Mouse (Mus musculus) hindbrain, embryonic 14.5 days (tissue): Measurements from ENCODE around the gene Tcf7l2. TPM values are rescaled to one million over a fixed set of nuclear protein-coding genes. Genes with fewer than 3 reads are reported as not detected.

Experiments
- ATAC-seq: fragments of 200-750 bp; cut with Nextera tagmentation; 2 replicates; pipeline ENCODE4 v1.8.0; 2017; ENCODE audit warnings: moderate number of reproducible peaks, mild to moderate bottlenecking, moderate TSS enrichment, moderate library complexity; ENCODE audit not compliant: low FRiP score
- DNase-seq: peaks from one replicate; pipeline ENCODE4 v3.0.0-alpha.2; 2015; ENCODE audit warnings: low spot score
- H3K27ac ChIP-seq: fragments of 300-500 bp; sonication (generic); 2 replicates; pipeline ENCODE4 v1.5.1; 2014; ENCODE audit warnings: mild to moderate bottlenecking, moderate library complexity
- H3K27me3 ChIP-seq: fragments of 300-500 bp; sonication (generic); 2 replicates; pipeline ENCODE4 v1.6.1; 2014; ENCODE audit warnings: mild to moderate bottlenecking, low read length, mixed read lengths; ENCODE audit not compliant: control insufficient read depth, insufficient read depth
- H3K36me3 ChIP-seq: fragments of 300-500 bp; sonication (generic); replicated peaks from 2 replicates; pipeline ENCODE4 v1.6.1; 2014; ENCODE audit not compliant: control insufficient read depth, insufficient read depth
- H3K4me1 ChIP-seq: fragments of 300-500 bp; sonication (generic); replicated peaks from 2 replicates; pipeline ENCODE4 v1.6.1; 2014; ENCODE audit warnings: antibody characterized with exemption, low read length, mixed read lengths; ENCODE audit not compliant: control insufficient read depth, insufficient read depth
- H3K4me2 ChIP-seq: fragments of 300-500 bp; sonication (generic); replicated peaks from 2 replicates; pipeline ENCODE4 v1.6.1; 2014; ENCODE audit warnings: mild to moderate bottlenecking, moderate library complexity
- H3K4me3 ChIP-seq: fragments of 300-500 bp; sonication (generic); replicated peaks from 2 replicates; pipeline ENCODE4 v1.5.1; 2014; ENCODE audit warnings: mild to moderate bottlenecking, low read length
- H3K9ac ChIP-seq: fragments of 300-500 bp; sonication (generic); 2 replicates; pipeline ENCODE4 v1.6.1; 2014
- H3K9me3 ChIP-seq: fragments of 300-500 bp; sonication (generic); 2 replicates; pipeline ENCODE4 v1.6.1; 2016; ENCODE audit warnings: low read length; ENCODE audit not compliant: control insufficient read depth
- WGBS: fragments of 180-500 bp; shearing (Covaris S2); extraction: QIAGEN DNeasy Blood & Tissue Kit; methylation state at CpG from one replicate; pipeline ENCODE4 v1.1.7; 2014; 5-methylcytosine and 5-hydroxymethylcytosine counted together
- polyA plus RNA-seq: library from polyadenylated mRNA; unstranded; fragments of >200 nt; fragmentation: Nextera tagmentation; extraction: Ambion mirVana; gene quantifications from 2 replicates; pipeline ENCODE4 v1.2.1, GENCODE M21; 2014

Tcf7l2 gene
- polyA plus RNA-seq, 1 experiment from 2014 or later, result 24.0 TPM

DNA sequence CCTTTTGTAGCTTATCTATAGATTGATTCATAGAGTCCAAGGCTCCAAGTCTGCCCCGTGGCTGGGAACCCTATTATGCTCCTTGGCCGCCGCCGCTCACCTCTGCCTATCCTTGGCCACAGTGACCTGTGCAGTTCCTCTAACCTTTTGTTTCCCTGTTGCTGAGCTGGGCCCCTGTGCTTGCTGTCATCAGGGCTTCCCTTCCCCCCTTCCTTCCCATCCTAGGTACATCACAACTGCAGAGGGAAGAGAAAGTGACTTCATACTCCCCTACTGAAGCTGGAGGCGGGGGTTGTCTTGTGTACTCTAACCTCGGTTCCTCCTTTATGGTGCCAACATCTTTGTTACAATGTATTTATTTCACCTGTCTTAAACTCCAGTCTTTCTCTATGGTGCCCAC, 50.3 kb downstream of the Tcf7l2 start:
- ATAC-seq (no peak), DNase-seq (no peak)
- H3K27me3 ChIP-seq, result no peaks in the 10 kb centered on the region
- no peaks in the 10 kb centered on the region for H3K36me3 ChIP-seq
- peaks cover 8% of the 10 kb centered on the region; the same call in 1 of the 2 replicates for H3K4me1 ChIP-seq
- H3K27ac ChIP-seq, result no peak overlapping the region
- no peak overlapping the region for H3K4me2 ChIP-seq
- no peak overlapping the region for H3K4me3 ChIP-seq
- no peaks in the 10 kb centered on the region for H3K9me3 ChIP-seq
- WGBS, result 88% methylated on average over 6 of the region's 6 CpGs
- no peak overlapping the region for H3K9ac ChIP-seq

- Histone ChIP-seq H3K9ac (no peak overlapping the region), H3K27me3 (no peaks in the 10 kb centered on the region), H3K4me2 (no peak overlapping the region), H3K4me1 (peaks cover 8% of the 10 kb centered on the region; the same call in 1 of the 2 replicates), H3K9me3 (no peaks in the 10 kb centered on the region), H3K27ac (no peak overlapping the region), H3K36me3 (no peaks in the 10 kb centered on the region), H3K4me3 (no peak overlapping the region)
- WGBS, result 70% methylated on average over 5 of the region's 5 CpGs
- no peak for ATAC-seq
- DNase-seq, result no peak
These were observed 51.0 kb downstream of the Tcf7l2 start for GRCm38 (mm10) chr19:55792571-55792970.

DNA sequence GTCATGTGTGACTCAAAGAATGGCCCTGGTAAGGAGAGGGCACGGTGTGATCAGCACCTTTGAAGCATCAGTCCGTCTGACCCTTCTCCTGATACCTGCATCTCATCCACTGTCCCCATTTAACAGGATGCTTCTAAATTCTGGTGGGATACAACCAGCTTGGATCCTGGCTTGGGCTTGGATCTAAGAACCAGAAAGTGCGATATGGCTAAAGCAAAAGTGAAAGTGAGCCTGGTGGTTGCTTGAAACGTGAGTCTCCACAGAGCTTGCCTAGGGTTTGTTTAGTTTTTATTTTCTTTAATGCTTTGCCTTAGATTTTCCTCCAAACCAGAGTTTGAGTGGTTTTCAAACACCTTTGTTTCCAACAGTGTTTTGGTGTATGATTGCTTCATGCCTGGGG, 51.4 kb downstream of the Tcf7l2 start:
- Histone ChIP-seq H3K9me3 (no peaks in the 10 kb centered on the region), H3K4me1 (peaks cover 8% of the 10 kb centered on the region; the same call in 1 of the 2 replicates), H3K4me3 (no peak overlapping the region), H3K27me3 (no peaks in the 10 kb centered on the region), H3K27ac (no peak overlapping the region), H3K9ac (no peak overlapping the region), H3K36me3 (no peaks in the 10 kb centered on the region), H3K4me2 (no peak overlapping the region)
- DNase-seq (no peak), ATAC-seq (no peak)
- WGBS, result 83% methylated on average over 4 of the region's 4 CpGs

- Histone ChIP-seq H3K27me3 (no peaks in the 10 kb centered on the region), H3K36me3 (no peaks in the 10 kb centered on the region), H3K9ac (no peak overlapping the region), H3K27ac (no peak overlapping the region), H3K4me3 (no peak overlapping the region), H3K4me2 (no peak overlapping the region), H3K9me3 (no peaks in the 10 kb centered on the region), H3K4me1 (no peaks in the 10 kb centered on the region)
- no peak for ATAC-seq
- WGBS, result 62% methylated on average over 8 of the region's 8 CpGs
- no peak for DNase-seq
These were observed 52.8 kb downstream of the Tcf7l2 start for GRCm38 (mm10) chr19:55794194-55794945.

GRCm38 (mm10) chr19:55794946-55795340, 53.3 kb downstream of the Tcf7l2 start:
- no peaks in the 10 kb centered on the region for H3K4me1 ChIP-seq
- WGBS, result 95% methylated on average over 5 of the region's 5 CpGs
- no peak for ATAC-seq
- no peak overlapping the region for H3K9ac ChIP-seq
- H3K36me3 ChIP-seq, result no peaks in the 10 kb centered on the region
- no peak for DNase-seq
- H3K4me3 ChIP-seq, result no peak overlapping the region
- H3K9me3 ChIP-seq, result no peaks in the 10 kb centered on the region
- no peak overlapping the region for H3K4me2 ChIP-seq
- H3K27me3 ChIP-seq, result no peaks in the 10 kb centered on the region
- no peak overlapping the region for H3K27ac ChIP-seq

DNA sequence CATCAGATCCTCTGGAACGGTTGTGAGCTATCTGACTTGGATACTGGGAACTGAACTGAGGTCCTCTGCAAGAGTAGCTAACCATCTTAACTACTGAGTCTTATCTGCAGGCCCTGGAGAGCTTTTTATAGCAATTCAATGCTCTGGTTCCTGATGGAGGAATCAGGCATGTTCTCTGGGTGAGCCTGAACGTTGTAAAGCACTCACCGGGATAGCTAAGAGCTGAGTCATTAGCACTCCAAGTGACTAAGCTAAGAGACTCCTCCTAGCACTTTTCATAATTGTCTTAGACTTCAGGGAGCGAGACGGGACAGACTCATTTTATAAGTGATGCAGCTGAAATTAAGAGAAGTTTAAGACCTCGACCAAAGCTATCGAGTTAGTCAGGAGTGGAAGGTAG, 53.7 kb downstream of the Tcf7l2 start:
- H3K4me2 ChIP-seq, result no peak overlapping the region
- H3K9me3 ChIP-seq, result no peaks in the 10 kb centered on the region
- no peak for ATAC-seq
- no peak overlapping the region for H3K9ac ChIP-seq
- H3K27ac ChIP-seq, result no peak overlapping the region
- H3K4me3 ChIP-seq, result no peak overlapping the region
- 87% methylated on average over 7 of the region's 7 CpGs for WGBS
- H3K36me3 ChIP-seq, result no peaks in the 10 kb centered on the region
- DNase-seq, result no peak
- H3K27me3 ChIP-seq, result no peaks in the 10 kb centered on the region
- H3K4me1 ChIP-seq, result no peaks in the 10 kb centered on the region

GRCm38 (mm10) chr19:55797834-55798233, 56.2 kb downstream of the Tcf7l2 start:
- Histone ChIP-seq H3K27me3 (no peaks in the 10 kb centered on the region), H3K4me3 (no peak overlapping the region), H3K27ac (no peak overlapping the region), H3K36me3 (no peaks in the 10 kb centered on the region), H3K9ac (no peak overlapping the region), H3K4me1 (no peaks in the 10 kb centered on the region), H3K4me2 (no peak overlapping the region), H3K9me3 (no peaks in the 10 kb centered on the region)
- no peak for DNase-seq
- ATAC-seq, result no peak
- WGBS, result 66% methylated on average over 3 of the region's 3 CpGs

DNA sequence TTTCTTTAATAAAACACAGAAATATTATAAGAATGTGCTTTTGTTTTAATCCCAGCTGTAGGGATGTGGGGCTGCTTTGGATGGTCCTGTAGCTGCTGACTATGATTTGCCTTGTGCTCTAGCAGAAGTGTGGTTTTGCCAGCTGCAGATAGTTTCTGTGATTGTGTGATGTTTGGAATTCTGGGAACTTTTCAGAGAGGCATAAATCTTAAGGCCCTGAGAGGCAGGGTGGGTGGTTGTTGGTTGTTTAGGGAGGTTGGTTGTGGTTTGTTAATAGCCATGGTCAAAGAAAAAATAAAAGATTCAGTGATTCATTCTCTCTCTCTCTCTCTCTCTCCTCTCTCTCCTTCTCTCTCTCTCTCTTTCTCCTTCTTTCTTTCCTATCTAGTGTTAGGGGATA, 57.8 kb downstream of the Tcf7l2 start:
- no peak overlapping the region for H3K4me3 ChIP-seq
- no peaks in the 10 kb centered on the region for H3K27me3 ChIP-seq
- no peak overlapping the region for H3K9ac ChIP-seq
- no peak overlapping the region for H3K27ac ChIP-seq
- DNase-seq, result no peak
- no peak for ATAC-seq
- no peaks in the 10 kb centered on the region for H3K4me1 ChIP-seq
- no peak overlapping the region for H3K4me2 ChIP-seq
- H3K9me3 ChIP-seq, result no peaks in the 10 kb centered on the region
- no peaks in the 10 kb centered on the region for H3K36me3 ChIP-seq

GRCm38 (mm10) chr19:55800059-55800458, 58.4 kb downstream of the Tcf7l2 start:
- Histone ChIP-seq H3K9ac (no peak overlapping the region), H3K4me2 (no peak overlapping the region), H3K27ac (no peak overlapping the region), H3K36me3 (no peaks in the 10 kb centered on the region), H3K4me1 (no peaks in the 10 kb centered on the region), H3K4me3 (no peak overlapping the region), H3K9me3 (no peaks in the 10 kb centered on the region), H3K27me3 (no peaks in the 10 kb centered on the region)
- WGBS, result 94% methylated on average over 4 of the region's 4 CpGs
- DNase-seq (no peak), ATAC-seq (no peak)

- Histone ChIP-seq H3K4me1 (no peaks in the 10 kb centered on the region; the same call in 1 of the 2 replicates), H3K36me3 (no peaks in the 10 kb centered on the region), H3K9ac (no peak overlapping the region), H3K4me3 (no peak overlapping the region), H3K27ac (no peak overlapping the region), H3K9me3 (no peaks in the 10 kb centered on the region), H3K27me3 (no peaks in the 10 kb centered on the region), H3K4me2 (no peak overlapping the region)
- no peak for DNase-seq
- WGBS, result 89% methylated on average over 1 of the region's 1 CpGs
- no peak for ATAC-seq
These were observed 61.5 kb downstream of the Tcf7l2 start for GRCm38 (mm10) chr19:55803121-55803520.
